Mouse (Mus musculus) ES-E14 (cell line): ENCODE data around the gene Mad2l1bp.

Experiments used
- CHD2 ChIP-seq: IDR thresholded peaks from 2 replicates; pipeline ENCODE4 v1.6.1; 2014; ENCODE audit warnings: mild to moderate bottlenecking, low read depth, low read length, inconsistent platforms
- HCFC1 ChIP-seq: IDR thresholded peaks from 2 replicates; pipeline ENCODE4 v1.6.1; 2012; ENCODE audit warnings: low read length, inconsistent platforms, borderline replicate concordance; ENCODE audit not compliant: insufficient read depth
- MAFK ChIP-seq: IDR thresholded peaks from 2 replicates; pipeline ENCODE4 v1.6.1; 2014; ENCODE audit warnings: mild to moderate bottlenecking, low read depth, low read length, inconsistent platforms; ENCODE audit not compliant: insufficient read depth
- ZC3H11A ChIP-seq: IDR thresholded peaks from 2 replicates; pipeline ENCODE4 v1.6.1; 2012; ENCODE audit warnings: low read depth, mild to moderate bottlenecking, inconsistent platforms, low read length, borderline replicate concordance
- ZNF384 ChIP-seq: IDR thresholded peaks from 2 replicates; pipeline ENCODE4 v1.6.1; 2012; ENCODE audit warnings: low read depth, low read length, inconsistent platforms

DNA sequence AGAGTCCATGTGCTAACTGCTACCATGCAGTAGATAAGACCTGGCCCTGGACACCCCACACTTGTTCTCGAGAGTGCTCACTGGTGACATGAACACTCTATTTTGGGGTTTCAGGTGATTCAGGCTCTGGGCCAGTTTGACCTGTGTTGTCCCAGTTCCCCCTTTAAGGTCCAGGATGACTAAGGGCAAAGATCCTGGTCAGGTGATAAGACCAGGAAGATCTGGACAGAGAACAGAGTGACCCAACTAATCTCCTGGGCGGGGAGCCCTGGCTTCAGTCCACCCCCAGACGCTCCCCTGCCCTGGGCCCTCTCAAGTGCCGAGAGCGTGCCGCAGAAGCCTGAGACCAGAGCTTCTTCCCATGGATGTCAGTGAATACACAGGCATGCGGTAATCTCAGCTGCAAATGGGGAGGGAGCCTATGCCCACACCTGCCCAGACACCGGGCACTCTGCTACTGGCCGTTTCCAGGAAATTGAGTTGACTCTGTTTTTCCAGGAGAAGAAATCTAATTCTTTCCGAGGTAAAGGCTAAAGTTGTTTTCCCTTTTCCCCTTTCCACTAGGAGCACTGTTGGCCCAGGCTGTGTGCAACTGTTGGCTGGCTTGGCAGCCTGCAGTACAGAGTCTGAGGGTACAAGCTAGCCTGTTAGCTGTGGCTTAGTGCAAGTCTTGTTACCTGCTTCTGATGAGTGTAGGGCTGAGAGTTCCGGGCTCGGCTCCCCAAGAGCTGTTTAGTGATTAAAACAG lies 29.2 kb downstream of the Mad2l1bp start:
- TF ChIP-seq ZNF384 (no peak), HCFC1 (no peak), ZC3H11A (no peak), CHD2 (no peak), MAFK (no peak)
